Mouse (Mus musculus): ENCODE data around the gene Lipt2. TPM values are rescaled to one million over a fixed set of nuclear protein-coding genes. Genes with fewer than 3 reads are reported as not detected.

Lipt2 gene
- total RNA-seq (2021) (1 to 10 TPM; 3.0 to 6.0 TPM), polyA plus RNA-seq (2012; rRNA removed) (12.9 and 15.5 TPM in 2 replicates)
- long read RNA-seq, partial matches to known transcripts = 0 of 2 reads
- long read RNA-seq, other reads (novel, unspliced or antisense) = 0 of 2 reads

DNA sequence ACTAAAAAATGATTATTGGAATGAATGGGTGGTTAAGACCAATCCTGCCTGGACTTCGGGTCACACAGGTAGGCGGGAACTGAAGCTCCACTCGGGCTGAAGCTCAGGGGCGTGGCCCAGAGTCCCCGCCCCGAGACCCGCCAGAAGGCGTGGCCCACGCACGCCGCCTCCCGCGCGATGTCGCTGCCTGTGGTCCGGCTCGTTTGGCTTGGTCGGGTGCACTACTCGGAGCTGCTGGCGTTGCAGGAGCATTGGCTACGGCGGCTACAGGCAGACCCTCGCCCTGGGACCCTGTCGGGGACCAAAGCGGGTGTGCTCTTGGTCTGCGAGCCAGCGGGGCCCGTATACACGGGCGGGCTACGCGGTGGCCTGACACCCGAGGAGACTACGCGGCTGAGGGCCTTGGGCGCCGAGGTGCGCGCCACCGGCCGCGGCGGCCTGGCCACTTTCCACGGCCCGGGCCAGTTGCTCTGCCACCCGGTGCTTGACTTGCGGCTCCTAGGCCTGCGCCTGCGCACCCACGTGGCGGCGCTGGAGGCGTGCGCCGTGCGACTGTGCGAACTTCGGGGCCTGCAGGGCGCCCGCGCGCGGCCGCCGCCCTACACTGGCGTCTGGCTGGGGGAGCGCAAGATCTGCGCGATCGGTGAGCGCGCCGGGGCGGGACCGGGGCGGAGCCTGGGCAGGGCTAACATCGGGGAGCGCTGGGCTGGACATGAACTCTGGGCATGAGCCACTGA is at the start of gene Lipt2:
Gene Lipt2, plus strand, starts transcription at position 173 of the 737 bp plus-strand sequence.
- DNase-seq = peak; percentile 99

DNA sequence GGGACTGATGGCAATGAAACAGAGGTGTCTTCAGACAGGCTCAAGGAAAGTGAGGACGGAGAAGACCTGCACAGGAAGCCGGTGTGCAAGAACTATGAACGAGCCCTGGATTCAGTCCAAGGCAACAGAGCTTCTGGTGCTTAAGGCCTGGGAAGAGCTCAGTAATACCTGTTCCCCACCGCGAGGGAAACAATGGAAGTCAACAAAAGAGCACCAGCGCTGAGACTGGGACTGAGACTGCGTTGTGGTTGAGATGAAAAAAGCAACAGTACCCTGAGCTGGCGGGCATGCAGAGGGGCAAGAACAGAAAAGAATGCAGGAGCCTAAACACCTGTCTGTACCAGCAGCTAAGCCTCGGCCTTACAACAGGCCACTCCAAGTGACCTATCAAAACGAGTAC is 47.6 kb upstream of the Lipt2 start:
- DNase-seq = no peak

DNA sequence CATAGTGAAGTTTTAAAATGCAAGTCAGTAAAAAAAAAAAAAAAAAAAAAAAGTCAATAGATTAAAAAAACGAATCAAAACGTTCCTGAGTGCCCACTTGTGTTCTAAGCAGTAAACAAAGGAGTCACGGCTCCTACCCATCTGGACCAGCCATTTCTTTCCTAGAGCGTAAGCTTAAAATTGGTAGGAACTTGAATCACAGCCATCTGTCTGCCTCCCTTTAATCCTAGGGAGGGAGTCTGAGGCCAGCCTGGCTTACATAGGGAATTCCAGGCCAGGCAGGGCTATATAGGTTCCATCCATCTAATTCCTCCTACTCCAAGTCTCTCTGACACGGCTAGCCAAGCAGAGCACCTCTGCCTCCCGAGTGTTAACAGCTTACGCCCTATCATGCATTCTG is 45.3 kb upstream of the Lipt2 start:
- no peak for DNase-seq

DNA sequence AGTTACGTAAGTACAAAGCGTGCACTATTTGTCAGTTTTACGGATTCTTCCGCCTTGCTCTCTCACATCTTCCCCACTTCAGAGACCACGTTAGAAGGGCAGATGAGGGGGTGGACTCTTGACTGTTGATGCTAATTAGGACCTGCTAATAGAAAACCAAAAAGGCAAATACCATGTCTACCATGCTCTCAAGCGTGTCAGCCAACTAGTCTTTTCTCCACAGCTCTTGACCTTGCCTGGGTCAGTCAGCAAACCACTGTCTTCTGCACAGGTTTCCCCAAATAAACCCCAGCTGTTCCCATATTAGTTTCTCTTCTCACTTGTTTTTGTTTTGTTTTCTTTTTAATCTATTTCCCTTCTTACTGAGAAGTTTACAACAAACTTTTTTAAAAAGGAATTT is 44.8 kb upstream of the Lipt2 start:
- DNase-seq = no peak

DNA sequence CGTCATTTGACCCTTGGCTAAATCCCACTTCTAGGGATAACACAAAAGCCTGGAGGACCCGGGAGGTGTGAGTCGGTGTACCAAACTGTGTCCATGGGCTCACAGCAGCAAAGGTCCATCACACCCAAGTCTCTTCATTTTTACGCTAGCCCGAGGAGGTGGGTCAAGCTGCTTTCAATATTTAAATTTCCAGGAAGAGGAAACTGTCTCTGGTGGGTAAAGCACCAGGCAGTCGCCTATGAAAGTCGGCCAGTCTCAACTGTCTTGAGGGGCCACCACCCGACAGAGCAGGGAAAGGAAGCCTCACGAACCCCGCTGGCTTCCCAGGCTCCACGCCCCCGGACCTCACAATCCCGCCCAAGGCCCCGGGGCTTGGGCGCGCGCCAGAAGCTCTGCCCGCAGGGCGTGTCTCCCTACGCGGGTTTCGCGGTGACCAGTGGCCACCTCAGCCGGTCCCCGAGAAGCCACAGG is 38.3 kb upstream of the Lipt2 start:
- DNase-seq = no peak

DNA sequence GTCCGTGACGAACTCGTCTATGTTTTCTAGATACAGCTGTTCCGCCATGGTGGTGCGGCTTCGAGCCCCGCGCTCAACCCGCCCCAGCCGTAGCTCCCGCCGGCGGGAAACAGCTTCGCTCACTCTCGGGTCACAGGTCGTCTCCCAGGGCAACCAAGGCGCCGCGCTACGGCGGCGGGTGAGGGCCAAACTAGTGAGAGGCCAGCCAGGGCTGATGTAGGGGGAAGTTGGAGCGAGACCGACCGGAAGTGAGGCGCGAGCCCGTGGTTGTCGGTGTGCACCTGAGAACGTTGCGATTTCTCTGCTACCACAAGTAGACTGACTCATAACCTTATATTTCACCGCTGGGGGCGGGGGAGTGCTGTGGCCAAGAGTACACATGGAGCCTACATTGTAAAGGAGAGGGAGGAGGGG is 37.7 kb upstream of the Lipt2 start, which contains the start of gene Pold3:
Gene Pold3, minus strand, starts transcription at position 190 of the 414 bp plus-strand sequence.
- peak; percentile 100 for DNase-seq

DNA sequence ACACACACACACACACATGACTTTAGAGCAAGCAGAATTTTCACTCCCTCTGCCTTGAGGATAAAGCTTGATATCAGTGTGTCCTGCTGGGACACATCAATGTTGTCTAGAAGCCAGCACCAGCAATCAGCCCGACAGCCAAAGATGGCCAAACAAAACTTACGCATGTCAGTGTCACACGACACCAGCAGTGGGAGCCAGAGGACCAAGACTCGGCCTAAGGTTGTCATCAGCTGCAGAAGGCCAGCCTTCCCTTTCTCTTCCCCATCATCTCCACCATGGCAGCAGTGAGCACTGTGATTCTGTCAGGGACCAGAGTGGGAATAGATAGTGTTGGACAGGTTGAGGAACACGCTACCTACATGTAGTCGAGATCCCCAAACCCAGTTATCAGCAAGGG is 35.6 kb upstream of the Lipt2 start:
- peak; percentile 47 for DNase-seq

DNA sequence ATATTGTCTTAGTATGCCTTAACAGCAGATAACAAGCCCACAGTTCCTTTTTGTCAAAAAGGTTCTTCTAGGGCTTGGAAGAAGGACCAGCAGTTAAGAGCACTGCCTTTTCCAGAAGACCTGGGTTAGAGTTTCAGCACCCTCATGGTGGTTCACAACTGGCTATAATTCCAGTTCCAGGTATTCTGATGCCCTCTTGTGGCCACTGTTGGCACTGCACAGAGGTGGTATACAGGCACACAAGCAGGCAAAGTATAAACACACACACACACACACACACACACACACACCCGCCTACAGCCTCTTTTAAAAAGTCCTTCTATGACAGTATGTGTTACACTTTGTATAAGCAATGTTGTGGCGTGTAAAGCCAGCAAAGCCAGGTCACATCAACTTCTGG is 34.9 kb upstream of the Lipt2 start:
- DNase-seq = peak; percentile 7

DNA sequence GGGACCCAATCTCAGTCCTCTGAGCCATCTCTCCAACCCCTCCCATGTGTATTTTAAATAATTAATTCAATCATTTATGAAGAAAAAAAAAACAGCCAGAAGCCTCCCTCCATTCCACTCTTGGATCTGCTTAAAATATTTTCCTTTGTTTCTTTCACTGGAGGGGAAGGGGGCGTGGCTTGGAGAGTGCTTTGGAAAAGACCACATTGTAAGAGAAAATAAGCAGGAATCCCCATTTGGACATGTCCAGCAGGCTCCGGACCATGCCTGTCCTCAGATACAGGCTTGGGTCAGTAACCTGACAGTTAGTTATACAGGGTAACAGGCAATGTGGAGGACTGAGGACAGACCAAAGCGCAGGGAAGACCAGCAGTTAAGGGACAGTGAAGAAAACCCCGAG is 33.9 kb upstream of the Lipt2 start:
- no peak for DNase-seq

DNA sequence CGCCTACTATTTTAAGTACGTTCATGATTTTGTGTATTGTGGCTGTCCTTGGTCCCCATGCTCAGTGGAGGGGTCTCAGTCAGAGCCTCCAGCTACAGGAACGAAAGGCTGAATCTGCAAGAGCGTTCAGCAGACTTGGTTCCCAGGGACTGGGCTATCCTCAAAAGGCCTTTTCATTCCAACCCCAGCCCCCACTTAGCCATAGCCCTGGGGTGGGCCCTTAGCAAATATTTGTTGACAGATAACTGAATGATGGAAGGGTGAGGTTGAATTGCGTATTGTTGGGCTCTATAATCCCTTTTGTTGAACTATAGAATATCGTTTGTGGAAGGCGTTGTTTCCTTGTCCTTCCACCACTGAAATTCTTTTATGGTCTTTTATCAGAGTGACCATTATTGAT is 32.6 kb upstream of the Lipt2 start:
- no peak for DNase-seq

DNA sequence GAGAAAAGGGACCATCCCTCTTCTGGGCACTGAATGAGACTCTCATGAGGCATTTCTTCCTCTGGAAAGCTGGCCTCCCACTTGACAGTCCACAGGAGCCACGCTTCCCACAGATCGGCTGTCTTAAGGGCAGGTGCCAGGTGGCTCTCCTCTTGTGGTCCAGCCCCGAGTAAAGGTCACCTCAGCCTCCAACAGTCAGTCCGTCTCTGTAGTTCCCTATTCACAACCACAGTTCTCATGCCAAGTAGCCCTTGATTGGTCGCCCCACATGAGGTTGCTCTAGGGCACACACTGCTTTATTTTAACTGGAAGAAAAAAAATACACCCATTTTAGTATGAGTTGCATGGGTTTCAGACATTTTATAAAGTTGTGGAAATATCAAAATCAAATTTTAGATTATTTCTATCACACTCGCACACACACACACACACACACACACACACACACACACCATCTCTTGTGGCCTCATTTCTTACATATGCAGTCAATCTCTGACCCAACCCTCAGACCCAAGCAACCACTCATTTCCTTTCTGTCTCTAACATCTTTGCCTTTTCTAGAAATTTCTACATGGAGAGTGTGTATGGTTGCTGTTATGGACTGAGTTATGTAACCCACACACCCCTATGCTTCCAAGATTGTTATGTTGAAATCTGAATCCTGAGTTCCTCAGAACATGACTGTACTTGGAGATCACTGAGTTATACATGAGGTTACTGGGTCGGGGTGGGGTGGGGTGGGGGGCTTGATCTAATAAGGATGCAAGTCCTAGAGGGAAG is 30.6 kb upstream of the Lipt2 start:
- DNase-seq = no peak

DNA sequence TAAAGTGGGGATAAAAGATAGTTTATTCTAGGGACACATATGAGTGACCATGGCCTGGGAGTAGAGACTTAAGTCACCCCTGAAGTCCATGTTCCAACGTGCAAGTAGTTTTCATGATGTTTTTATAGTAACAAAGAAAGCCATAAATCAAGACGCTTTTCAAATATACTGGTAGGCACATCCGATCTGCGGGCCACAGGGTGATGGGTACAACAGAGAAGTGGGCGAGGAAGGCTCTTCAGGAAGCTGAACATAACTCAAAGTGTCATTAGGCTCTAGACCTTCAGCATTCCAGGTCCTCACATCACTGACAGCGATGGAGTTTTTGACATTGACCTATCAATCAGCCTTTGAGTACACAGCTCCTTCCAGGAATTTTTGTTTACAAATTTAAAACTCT is 28.5 kb upstream of the Lipt2 start:
- no peak for DNase-seq

DNA sequence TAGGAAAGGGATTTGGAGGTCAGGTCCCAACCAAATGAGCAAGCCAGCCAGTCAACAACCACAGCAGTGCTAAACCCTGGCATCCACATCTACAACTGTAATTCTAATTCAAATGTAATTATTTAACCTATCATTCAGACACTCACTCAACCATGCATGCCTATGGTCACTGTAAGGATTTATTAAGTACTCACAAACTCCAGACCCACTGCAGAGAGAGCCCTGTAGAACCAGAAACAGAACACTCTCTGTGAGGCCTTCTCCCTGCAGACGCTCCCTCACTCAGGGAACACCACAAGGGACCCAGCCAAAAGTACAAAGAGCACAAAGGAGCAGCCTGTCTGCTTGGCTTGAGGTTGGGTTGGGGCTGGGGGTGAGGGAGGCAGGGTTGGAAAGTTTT is 26.7 kb upstream of the Lipt2 start:
- no peak for DNase-seq

DNA sequence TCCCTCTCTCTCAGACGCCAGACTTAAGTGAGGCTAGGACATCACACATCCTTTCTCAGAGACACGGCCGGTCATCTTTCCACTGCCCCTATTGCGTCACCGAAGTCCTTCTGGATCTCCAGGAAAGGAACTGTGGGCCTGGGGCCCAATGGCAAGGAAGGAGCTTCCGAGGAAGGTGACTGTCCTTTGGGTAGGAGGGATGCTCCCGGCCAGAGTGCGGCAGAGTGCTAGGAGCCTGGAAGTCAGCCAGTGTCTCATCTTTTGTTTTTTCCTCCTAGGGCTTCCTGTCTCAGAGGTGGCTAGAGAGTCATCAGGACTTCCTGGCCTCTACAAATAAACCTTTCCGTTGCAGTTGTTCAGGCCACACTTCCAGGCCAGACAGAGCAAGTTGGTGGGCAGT is 22.0 kb upstream of the Lipt2 start:
- peak; percentile 61 for DNase-seq

DNA sequence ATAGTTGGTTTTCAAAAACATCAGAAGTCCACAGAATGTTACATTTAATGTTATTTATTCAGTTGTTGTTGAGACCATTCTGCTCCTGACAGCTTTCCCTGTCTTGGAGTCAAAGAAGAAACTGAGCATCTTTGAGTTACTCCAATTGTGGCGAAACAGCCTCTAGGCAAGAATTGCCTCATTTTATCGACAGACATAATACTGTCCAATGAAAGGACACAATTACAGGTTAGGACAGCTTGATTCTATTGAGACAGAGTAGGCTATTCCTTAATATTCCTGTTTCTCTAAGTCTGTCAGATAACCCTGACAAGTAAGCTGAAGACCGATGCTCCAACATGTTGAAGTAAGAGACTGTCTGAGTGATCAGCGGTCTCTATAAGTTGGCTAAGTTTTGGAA is 21.0 kb upstream of the Lipt2 start:
- no peak for DNase-seq

DNA sequence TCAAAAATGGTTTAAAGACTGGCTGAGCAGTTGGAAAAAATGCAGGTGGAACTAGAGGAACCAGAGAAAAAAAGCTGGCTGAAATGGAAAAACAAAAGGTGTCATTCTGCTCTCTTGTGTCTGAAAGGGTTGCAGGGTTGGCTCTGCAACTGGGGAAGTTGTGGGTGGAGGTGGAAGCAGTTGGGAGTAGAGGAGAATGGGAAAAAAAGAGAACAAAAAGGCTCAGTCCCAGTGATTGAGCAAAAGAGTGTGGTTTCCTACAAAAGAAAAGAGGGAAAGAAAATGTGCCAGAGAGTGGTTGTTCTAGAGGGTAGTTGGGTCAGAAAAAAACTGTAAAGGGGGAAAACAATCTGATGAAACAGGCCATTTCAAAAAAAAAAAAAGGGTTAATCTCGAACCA is 18.5 kb upstream of the Lipt2 start:
- DNase-seq = no peak

DNA sequence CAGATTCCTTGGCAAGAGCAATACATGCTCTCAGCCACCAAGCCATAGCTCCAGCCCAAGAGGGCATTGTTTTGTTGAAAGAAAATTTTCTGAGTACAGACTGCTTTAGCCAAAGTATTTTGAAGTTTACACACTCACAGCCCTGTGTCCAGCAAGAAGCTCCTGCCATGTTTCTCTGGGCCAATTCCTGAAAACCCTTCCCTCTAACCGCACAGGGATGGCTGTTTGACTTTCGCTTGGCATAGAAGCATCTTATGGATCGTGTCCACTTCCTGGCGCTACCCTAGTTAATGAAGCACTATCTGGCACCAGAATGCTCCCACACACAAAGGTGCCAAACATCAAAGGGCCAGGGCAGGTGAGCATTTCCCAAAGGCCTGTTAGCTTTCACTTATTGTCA is 10.5 kb upstream of the Lipt2 start:
- DNase-seq = no peak

DNA sequence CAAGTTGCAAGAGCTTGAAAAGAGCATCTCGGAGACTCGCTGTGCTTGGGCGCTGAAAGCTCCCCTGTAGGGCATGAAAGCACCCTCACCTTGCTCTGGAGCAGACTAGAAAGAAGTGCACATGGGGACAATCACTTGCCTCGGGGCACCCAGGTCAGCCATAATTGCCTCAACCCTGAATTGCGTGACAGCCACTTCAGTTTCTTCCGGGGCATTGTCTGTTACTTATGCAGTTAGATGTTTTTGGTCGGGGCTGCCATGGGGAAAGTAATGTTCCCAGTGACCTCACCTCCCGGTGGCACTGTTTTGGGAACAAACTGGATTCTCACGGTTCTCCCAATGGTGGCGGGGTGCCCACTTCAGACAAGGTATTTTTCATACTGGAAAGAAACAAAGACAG is 9.0 kb upstream of the Lipt2 start:
- DNase-seq = no peak

DNA sequence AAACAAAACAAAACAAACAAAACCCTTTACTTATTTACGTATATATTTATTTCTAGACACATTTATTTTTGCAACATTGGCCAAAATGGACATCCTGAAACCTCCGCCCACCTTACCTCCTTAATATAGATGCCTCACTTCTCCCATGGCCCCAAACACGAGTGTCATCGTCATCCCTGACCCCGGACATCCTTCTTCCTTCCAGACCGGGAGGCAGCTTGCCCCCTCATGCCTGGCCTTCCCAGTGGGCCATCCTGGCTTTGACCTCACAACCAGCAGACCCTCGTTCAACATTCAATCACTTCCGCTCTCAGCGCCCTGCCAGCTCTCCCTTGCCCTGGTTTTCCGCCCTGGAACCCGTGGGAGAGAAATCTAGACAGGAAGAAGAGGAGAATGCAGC is 8.5 kb upstream of the Lipt2 start:
- peak; percentile 23 for DNase-seq

DNA sequence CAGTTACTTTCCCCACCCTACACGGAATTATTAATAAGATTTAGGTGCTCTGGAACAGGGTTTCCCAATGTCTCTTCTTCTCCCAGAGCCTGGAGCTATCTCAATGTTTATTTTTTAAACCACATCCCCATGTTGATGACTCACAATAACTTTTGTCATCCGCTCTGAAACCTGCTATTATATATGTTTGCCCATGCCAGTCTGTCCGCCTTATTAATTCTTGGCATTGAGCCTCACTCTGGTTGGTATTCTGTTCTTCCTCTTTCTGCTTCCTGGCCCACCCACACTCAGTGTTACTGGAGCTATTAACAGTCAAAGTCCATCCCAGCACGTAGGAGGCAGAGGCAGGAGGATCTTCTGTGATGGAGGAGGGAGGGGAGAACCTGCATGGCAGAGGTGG is 1.4 kb upstream of the Lipt2 start:
- DNase-seq = no peak

DNA sequence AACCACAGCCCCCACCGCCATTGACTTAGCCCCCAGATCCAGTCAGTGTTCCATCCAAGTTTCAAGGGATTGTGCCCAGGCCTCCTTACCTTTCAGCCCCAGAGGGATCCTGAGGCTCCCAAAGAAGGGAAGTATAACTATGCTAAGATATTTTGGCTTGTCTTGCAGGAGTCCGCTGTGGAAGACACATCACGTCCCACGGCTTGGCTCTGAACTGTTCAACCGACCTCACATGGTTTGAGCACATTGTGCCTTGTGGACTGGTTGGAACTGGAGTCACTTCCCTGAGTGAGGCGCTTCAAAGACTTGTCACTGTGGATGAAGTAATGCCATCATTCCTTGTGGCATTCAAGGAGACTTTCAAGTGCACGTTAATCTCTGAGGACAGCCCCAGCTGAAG is 929 bp downstream of the Lipt2 start:
- peak; percentile 36 for DNase-seq

DNA sequence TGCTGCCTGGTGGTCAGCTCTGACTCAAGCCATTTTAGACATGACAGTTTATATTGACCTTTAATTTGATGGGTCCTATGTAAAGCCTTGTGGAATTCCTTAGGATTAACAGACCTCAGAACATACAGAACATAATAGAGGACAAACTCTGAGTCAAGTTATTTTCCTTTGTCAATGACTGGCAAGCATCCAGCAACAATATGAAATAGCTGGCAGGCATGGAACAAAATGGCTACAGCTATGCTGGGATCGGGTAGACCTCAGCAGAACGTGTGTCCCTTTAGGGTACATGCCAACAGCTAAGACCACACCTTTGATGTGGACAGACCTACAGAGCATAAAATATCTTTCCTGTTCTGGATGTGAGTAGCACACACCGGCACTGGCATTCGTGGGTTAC is 4.4 kb downstream of the Lipt2 start:
- DNase-seq = no peak

DNA sequence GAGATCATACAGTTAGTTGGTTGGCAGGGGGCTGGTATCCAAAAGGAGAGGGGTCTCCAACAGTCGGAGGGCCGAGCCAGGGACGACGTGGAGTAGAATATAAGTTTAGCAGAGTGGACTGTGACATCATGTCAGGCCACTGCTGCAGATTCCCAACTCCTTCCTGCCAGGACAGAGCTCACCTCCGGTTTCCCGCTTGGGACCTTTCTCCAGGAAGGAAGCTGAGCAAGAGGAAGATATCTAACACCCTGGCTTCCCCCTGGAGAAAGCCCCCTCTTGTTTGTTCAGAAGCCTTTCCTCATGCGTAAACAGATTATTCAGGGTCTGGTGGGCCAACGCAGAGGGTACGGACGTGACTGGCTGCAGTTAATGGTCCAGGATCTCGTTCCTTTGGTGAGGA is 9.6 kb downstream of the Lipt2 start:
- DNase-seq = no peak

All from adrenal gland, adult 2 months (tissue).